Mouse (Mus musculus): ENCODE data around the gene Rfx2. TPM values are rescaled to one million over a fixed set of nuclear protein-coding genes. Genes with fewer than 3 reads are reported as not detected.

Gene Rfx2
- polyA plus RNA-seq (2015; fragmentation: Nextera tagmentation; extraction: Ambion mirVana): 6.2 and 6.8 TPM in 2 replicates

GRCm38 (mm10) chr17:56830411-56831110, at the start of gene Rfx2:
Gene Rfx2, minus strand, starts transcription at chr17:56831013.
- Histone ChIP-seq H3K9ac (ENCODE audit: low read length) (peak within 1 kb of the TSS; percentile 84), H3K4me3 (ENCODE audit: low read length) (peak within 1 kb of the TSS; percentile 84), H3K36me3 (ENCODE audit: control insufficient read depth, insufficient read depth) (no peaks in the 10 kb centered on the region), H3K27me3 (ENCODE audit: control insufficient read depth, insufficient read depth, low read length) (no peaks in the 10 kb centered on the region), H3K9me3 (replicated peaks; ENCODE audit: control insufficient read depth, low read length) (no peaks in the 10 kb centered on the region), H3K4me1 (ENCODE audit: control insufficient read depth, insufficient read depth, low read length) (peaks cover 9% of the 10 kb centered on the region), H3K27ac (ENCODE audit: low read length) (no peak within 1 kb of the TSS; the same call in 1 of the 2 replicates), H3K4me2 (ENCODE audit: low read depth, low read length) (peak within 1 kb of the TSS; percentile 97)
- ATAC-seq (replicated peaks; ENCODE audit: extremely low read depth, insufficient read depth, low FRiP score): no peak
- under 1% methylated on average over 33 of the region's 62 CpGs for WGBS

- Histone ChIP-seq H3K36me3 (ENCODE audit: control insufficient read depth, insufficient read depth) (no peaks in the 10 kb centered on the region), H3K4me2 (ENCODE audit: low read depth, low read length) (no peak overlapping the region), H3K27me3 (ENCODE audit: control insufficient read depth, insufficient read depth, low read length) (no peaks in the 10 kb centered on the region), H3K9me3 (replicated peaks; ENCODE audit: control insufficient read depth, low read length) (no peaks in the 10 kb centered on the region), H3K4me3 (ENCODE audit: low read length) (no peak overlapping the region), H3K27ac (ENCODE audit: low read length) (no peak overlapping the region), H3K4me1 (ENCODE audit: control insufficient read depth, insufficient read depth, low read length) (no peaks in the 10 kb centered on the region), H3K9ac (ENCODE audit: low read length) (no peak overlapping the region)
- ATAC-seq (replicated peaks; ENCODE audit: extremely low read depth, insufficient read depth, low FRiP score): no peak
- WGBS: 87% methylated on average over 19 of the region's 19 CpGs
Observed at GRCm38 (mm10) chr17:56877426-56877825, 46.6 kb upstream of the Rfx2 start.

DNA sequence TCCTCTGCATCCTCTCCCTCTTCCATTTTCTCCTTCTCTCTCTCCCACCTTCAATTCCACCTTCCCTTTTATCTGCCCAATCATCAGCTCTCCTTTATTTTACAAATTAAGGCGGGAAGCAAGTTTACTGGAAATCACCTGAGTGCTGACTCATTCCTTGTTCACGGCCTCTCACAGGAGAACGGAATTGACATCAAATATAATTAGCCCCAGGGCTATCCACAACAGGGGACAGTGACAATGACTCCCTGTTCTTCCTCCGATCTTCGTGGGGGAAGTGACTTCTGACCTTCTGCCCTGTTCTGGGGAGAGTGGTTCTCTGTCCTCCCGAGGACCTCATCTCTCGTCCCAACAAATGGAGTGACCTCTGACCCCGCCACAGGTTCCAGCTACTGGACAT, 46.2 kb upstream of the Rfx2 start:
- no peaks in the 10 kb centered on the region for H3K9me3 ChIP-seq (replicated peaks; ENCODE audit: control insufficient read depth, low read length)
- ATAC-seq (replicated peaks; ENCODE audit: extremely low read depth, insufficient read depth, low FRiP score): no peak
- H3K4me2 ChIP-seq (ENCODE audit: low read depth, low read length): no peak overlapping the region

GRCm38 (mm10) chr17:56876465-56876864, 45.7 kb upstream of the Rfx2 start:
- Histone ChIP-seq H3K9ac (ENCODE audit: low read length) (no peak overlapping the region), H3K27me3 (ENCODE audit: control insufficient read depth, insufficient read depth, low read length) (no peaks in the 10 kb centered on the region), H3K4me3 (ENCODE audit: low read length) (no peak overlapping the region), H3K4me1 (ENCODE audit: control insufficient read depth, insufficient read depth, low read length) (no peaks in the 10 kb centered on the region), H3K9me3 (replicated peaks; ENCODE audit: control insufficient read depth, low read length) (no peaks in the 10 kb centered on the region), H3K27ac (ENCODE audit: low read length) (no peak overlapping the region), H3K4me2 (ENCODE audit: low read depth, low read length) (no peak overlapping the region), H3K36me3 (ENCODE audit: control insufficient read depth, insufficient read depth) (no peaks in the 10 kb centered on the region)
- no peak for ATAC-seq (replicated peaks; ENCODE audit: extremely low read depth, insufficient read depth, low FRiP score)
- 77% methylated on average over 3 of the region's 3 CpGs for WGBS

More for the DNA sequence above, 46.2 kb upstream of the Rfx2 start:
- H3K4me1 ChIP-seq (ENCODE audit: control insufficient read depth, insufficient read depth, low read length): no peaks in the 10 kb centered on the region
- WGBS: 66% methylated on average over 8 of the region's 8 CpGs
- no peak overlapping the region for H3K27ac ChIP-seq (ENCODE audit: low read length)
- H3K4me3 ChIP-seq (ENCODE audit: low read length): no peak overlapping the region
- no peak overlapping the region for H3K9ac ChIP-seq (ENCODE audit: low read length)
- H3K27me3 ChIP-seq (ENCODE audit: control insufficient read depth, insufficient read depth, low read length): no peaks in the 10 kb centered on the region
- H3K36me3 ChIP-seq (ENCODE audit: control insufficient read depth, insufficient read depth): no peaks in the 10 kb centered on the region

- Histone ChIP-seq H3K4me3 (ENCODE audit: low read length) (no peak within 1 kb of the TSS), H3K36me3 (ENCODE audit: control insufficient read depth, insufficient read depth) (no peaks in the 10 kb centered on the region), H3K27me3 (ENCODE audit: control insufficient read depth, insufficient read depth, low read length) (no peaks in the 10 kb centered on the region), H3K4me2 (ENCODE audit: low read depth, low read length) (no peak within 1 kb of the TSS), H3K9me3 (replicated peaks; ENCODE audit: control insufficient read depth, low read length) (no peaks in the 10 kb centered on the region), H3K4me1 (ENCODE audit: control insufficient read depth, insufficient read depth, low read length) (no peaks in the 10 kb centered on the region), H3K27ac (ENCODE audit: low read length) (no peak within 1 kb of the TSS), H3K9ac (ENCODE audit: low read length) (no peak within 1 kb of the TSS)
- ATAC-seq (replicated peaks; ENCODE audit: extremely low read depth, insufficient read depth, low FRiP score): no peak
- WGBS: 68% methylated on average over 12 of the region's 12 CpGs
Observed at GRCm38 (mm10) chr17:56874936-56875651, 44.3 kb upstream of the Rfx2 start, which contains the start of gene 1700061G19Rik. Gene 1700061G19Rik, plus strand, starts transcription at chr17:56875477.

- Histone ChIP-seq H3K4me1 (ENCODE audit: control insufficient read depth, insufficient read depth, low read length) (no peaks in the 10 kb centered on the region), H3K9ac (ENCODE audit: low read length) (no peak within 1 kb of the TSS), H3K9me3 (replicated peaks; ENCODE audit: control insufficient read depth, low read length) (no peaks in the 10 kb centered on the region), H3K4me3 (ENCODE audit: low read length) (no peak within 1 kb of the TSS), H3K4me2 (ENCODE audit: low read depth, low read length) (no peak within 1 kb of the TSS), H3K27ac (ENCODE audit: low read length) (no peak within 1 kb of the TSS), H3K27me3 (ENCODE audit: control insufficient read depth, insufficient read depth, low read length) (no peaks in the 10 kb centered on the region), H3K36me3 (ENCODE audit: control insufficient read depth, insufficient read depth) (no peaks in the 10 kb centered on the region)
- ATAC-seq (replicated peaks; ENCODE audit: extremely low read depth, insufficient read depth, low FRiP score): no peak
- 85% methylated on average over 2 of the region's 2 CpGs for WGBS
Observed at GRCm38 (mm10) chr17:56874237-56874636, 43.4 kb upstream of the Rfx2 start, which contains the start of gene Acsbg2. Gene Acsbg2, minus strand, starts transcription at chr17:56874447.

DNA sequence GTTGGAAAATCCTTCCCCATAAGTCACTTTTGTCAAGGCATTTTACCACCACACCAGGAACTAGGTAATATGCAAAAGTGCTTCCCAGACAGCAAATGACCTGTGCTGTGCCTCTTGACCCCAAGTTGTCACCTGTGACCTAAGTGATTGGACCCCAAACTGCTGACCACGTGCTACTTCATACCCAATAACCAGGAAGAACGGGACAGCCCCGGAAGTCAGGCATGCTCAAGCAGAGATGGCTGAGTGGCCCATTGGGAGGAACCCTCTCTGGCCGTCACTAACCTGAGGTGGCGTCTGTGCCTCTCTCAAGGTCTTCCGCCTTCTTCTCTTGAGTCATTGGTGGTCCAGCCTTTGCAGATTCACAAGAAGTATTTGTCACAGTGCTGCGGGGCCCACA, 41.7 kb upstream of the Rfx2 start:
- H3K4me3 ChIP-seq (ENCODE audit: low read length): no peak overlapping the region
- no peak overlapping the region for H3K27ac ChIP-seq (ENCODE audit: low read length)
- H3K36me3 ChIP-seq (ENCODE audit: control insufficient read depth, insufficient read depth): no peaks in the 10 kb centered on the region
- H3K27me3 ChIP-seq (ENCODE audit: control insufficient read depth, insufficient read depth, low read length): no peaks in the 10 kb centered on the region
- 69% methylated on average over 7 of the region's 7 CpGs for WGBS
- H3K4me2 ChIP-seq (ENCODE audit: low read depth, low read length): no peak overlapping the region
- no peaks in the 10 kb centered on the region for H3K9me3 ChIP-seq (replicated peaks; ENCODE audit: control insufficient read depth, low read length)
- no peaks in the 10 kb centered on the region for H3K4me1 ChIP-seq (ENCODE audit: control insufficient read depth, insufficient read depth, low read length)
- no peak overlapping the region for H3K9ac ChIP-seq (ENCODE audit: low read length)
- no peak for ATAC-seq (replicated peaks; ENCODE audit: extremely low read depth, insufficient read depth, low FRiP score)

DNA sequence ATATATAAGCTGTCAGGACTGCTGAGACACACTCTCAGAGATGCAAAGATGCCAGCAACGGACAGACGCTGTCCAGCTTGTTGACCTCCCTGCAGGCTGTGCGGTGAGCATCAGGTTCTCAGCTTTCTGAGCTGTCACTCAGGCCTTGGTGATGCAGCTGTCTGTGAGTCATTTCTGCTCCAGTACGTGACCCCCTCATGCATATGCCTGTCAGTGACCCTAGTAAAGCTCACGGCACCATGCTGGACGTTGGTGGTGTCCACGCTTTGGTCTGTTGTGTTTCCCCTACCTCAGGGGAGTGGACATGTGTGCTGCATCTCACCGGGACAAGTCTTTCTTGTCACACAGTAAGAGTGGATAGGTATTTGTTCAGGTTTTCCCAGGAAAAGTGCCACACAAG, 41.0 kb upstream of the Rfx2 start:
- H3K27ac ChIP-seq (ENCODE audit: low read length): no peak overlapping the region
- H3K4me1 ChIP-seq (ENCODE audit: control insufficient read depth, insufficient read depth, low read length): no peaks in the 10 kb centered on the region
- ATAC-seq (replicated peaks; ENCODE audit: extremely low read depth, insufficient read depth, low FRiP score): no peak
- H3K4me2 ChIP-seq (ENCODE audit: low read depth, low read length): no peak overlapping the region
- 60% methylated on average over 8 of the region's 8 CpGs for WGBS
- H3K4me3 ChIP-seq (ENCODE audit: low read length): no peak overlapping the region
- H3K9me3 ChIP-seq (replicated peaks; ENCODE audit: control insufficient read depth, low read length): peaks cover 6% of the 10 kb centered on the region
- no peaks in the 10 kb centered on the region for H3K27me3 ChIP-seq (ENCODE audit: control insufficient read depth, insufficient read depth, low read length)
- H3K36me3 ChIP-seq (ENCODE audit: control insufficient read depth, insufficient read depth): no peaks in the 10 kb centered on the region
- H3K9ac ChIP-seq (ENCODE audit: low read length): no peak overlapping the region

- Histone ChIP-seq H3K4me3 (ENCODE audit: low read length) (no peak overlapping the region), H3K4me1 (ENCODE audit: control insufficient read depth, insufficient read depth, low read length) (no peaks in the 10 kb centered on the region), H3K27me3 (ENCODE audit: control insufficient read depth, insufficient read depth, low read length) (no peaks in the 10 kb centered on the region), H3K4me2 (ENCODE audit: low read depth, low read length) (no peak overlapping the region), H3K36me3 (ENCODE audit: control insufficient read depth, insufficient read depth) (no peaks in the 10 kb centered on the region), H3K27ac (ENCODE audit: low read length) (no peak overlapping the region), H3K9me3 (replicated peaks; ENCODE audit: control insufficient read depth, low read length) (peaks cover 6% of the 10 kb centered on the region), H3K9ac (ENCODE audit: low read length) (no peak overlapping the region)
- no peak for ATAC-seq (replicated peaks; ENCODE audit: extremely low read depth, insufficient read depth, low FRiP score)
- WGBS: 49% methylated on average over 15 of the region's 15 CpGs
Observed at GRCm38 (mm10) chr17:56870287-56870953, 39.6 kb upstream of the Rfx2 start.
